11 mouse cellular contexts compared by ENCODE assay signal in the genomic region with DNA sequence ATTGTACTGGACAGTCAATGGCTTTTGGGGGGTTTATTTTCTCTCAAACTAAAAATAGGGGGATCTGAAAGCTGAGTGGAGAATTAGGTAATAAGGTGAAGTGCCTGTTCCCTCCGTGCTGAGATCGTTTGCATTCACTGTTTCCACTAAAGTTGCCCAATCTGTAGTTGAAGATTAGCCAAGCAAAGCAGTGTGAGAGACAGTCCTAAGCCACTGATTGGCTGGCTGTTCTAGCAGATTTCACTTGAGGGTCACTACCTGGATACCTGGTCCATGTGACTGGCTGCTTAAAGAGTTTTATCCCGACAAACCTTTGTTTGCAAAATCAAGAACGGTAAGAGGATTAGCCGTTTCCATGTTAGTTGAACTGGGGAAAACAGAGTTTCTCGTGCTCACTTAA. TPM values are rescaled to one million over a fixed set of nuclear protein-coding genes. Genes with fewer than 3 reads are reported as not detected.
DNase-seq lines count a peak whose midpoint lies in the region; ATAC-seq and TF ChIP-seq lines count a peak whose summit lies in the region.
"Had no signal": no experiment of that assay in that cellular context is flagged by ENCODE, and none has a peak within 500 bp of the region (broad histone marks: within the 10 kb centered on the region; RNA-seq: fewer than 3 reads in every experiment).

No protein-coding gene starts in this region.

- H3K36me3 ChIP-seq in kidney, embryonic 15.5 days: no peaks in the 10 kb centered on the region
- no peaks in the 10 kb centered on the region for H3K36me3 ChIP-seq in lung, embryonic 16.5 days (ENCODE audit: control insufficient read depth, insufficient read depth, low read length)
- no peaks in the 10 kb centered on the region for H3K36me3 ChIP-seq in heart, adult 2 months (ENCODE audit: control insufficient read depth, insufficient read depth, low read length)
- no peaks in the 10 kb centered on the region for H3K36me3 ChIP-seq in midbrain, embryonic 13.5 days
- H3K36me3 ChIP-seq: neural tube, embryonic 13.5 days had no signal

- no peaks in the 10 kb centered on the region for H3K27me3 ChIP-seq in kidney, embryonic 15.5 days
- H3K27me3 ChIP-seq in lung, embryonic 16.5 days (ENCODE audit: control insufficient read depth, insufficient read depth, low read depth, low read length): no peaks in the 10 kb centered on the region
- H3K27me3 ChIP-seq in heart, adult 2 months (ENCODE audit: control insufficient read depth, insufficient read depth, low read length): no peaks in the 10 kb centered on the region
- H3K27me3 ChIP-seq in midbrain, embryonic 13.5 days: no peaks in the 10 kb centered on the region
- H3K27me3 ChIP-seq: neural tube, embryonic 13.5 days had no signal

- H3K4me2 ChIP-seq in kidney, embryonic 15.5 days: peak overlapping the region; percentile 12; the same call in 1 of the 2 replicates
- peak overlapping the region; percentile 19; the same call in 1 of the 2 replicates for H3K4me2 ChIP-seq in lung, embryonic 16.5 days (ENCODE audit: low read depth, low read length)
- no peak overlapping the region for H3K4me2 ChIP-seq in midbrain, embryonic 13.5 days (replicated peaks)
- H3K4me2 ChIP-seq: neural tube, embryonic 13.5 days had no signal

- TF ChIP-seq EP300 in heart, adult 2 months (IDR thresholded peaks at IDR 0.05; ENCODE audit: insufficient read depth, low read depth, low read length): no peak

- peak overlapping the region; percentile 75 for H3K27ac ChIP-seq in kidney, embryonic 15.5 days
- peak overlapping the region; percentile 95 for H3K27ac ChIP-seq in lung, embryonic 16.5 days (ENCODE audit: low read length)
- no peak overlapping the region for H3K27ac ChIP-seq in heart, adult 2 months
- H3K27ac ChIP-seq in midbrain, embryonic 13.5 days: no peak overlapping the region
- H3K27ac ChIP-seq: layer of hippocampus, adult 2 months; neural tube, embryonic 13.5 days had no signal

- no peak for TF ChIP-seq POLR2A in heart, adult 2 months (IDR thresholded peaks at IDR 0.05; ENCODE audit: insufficient read depth, low read depth, low read length)

- intact Hi-C loops in heart, adult 2 months (cut with DNase I): no loop called here

- H3K9ac ChIP-seq in kidney, embryonic 15.5 days: no peak overlapping the region
- peak overlapping the region; percentile 46 for H3K9ac ChIP-seq in lung, embryonic 16.5 days (ENCODE audit: low read length)
- no peak overlapping the region for H3K9ac ChIP-seq in heart, adult 2 months (ENCODE audit: low read depth, low read length)
- H3K9ac ChIP-seq in midbrain, embryonic 13.5 days (replicated peaks): no peak overlapping the region
- H3K9ac ChIP-seq: neural tube, embryonic 13.5 days had no signal

- peak; percentile 79 for ATAC-seq in kidney, embryonic 15.5 days (replicated peaks; ENCODE audit: low FRiP score)
- peak; percentile 92 for ATAC-seq in lung, embryonic 16.5 days (ENCODE audit: low read depth)
- ATAC-seq in midbrain, embryonic 13.5 days: no peak

- no peak overlapping the region for H3K4me3 ChIP-seq in kidney, embryonic 15.5 days (replicated peaks)
- H3K4me3 ChIP-seq in lung, embryonic 16.5 days (ENCODE audit: low read length): no peak overlapping the region
- no peak overlapping the region for H3K4me3 ChIP-seq in heart, adult 2 months
- H3K4me3 ChIP-seq in midbrain, embryonic 13.5 days (replicated peaks): no peak overlapping the region
- H3K4me3 ChIP-seq: layer of hippocampus, adult 2 months; neural tube, embryonic 13.5 days had no signal

- H3K9me3 ChIP-seq in kidney, embryonic 15.5 days (replicated peaks): no peaks in the 10 kb centered on the region
- no peaks in the 10 kb centered on the region for H3K9me3 ChIP-seq in lung, embryonic 16.5 days (ENCODE audit: control insufficient read depth, low read length)
- H3K9me3 ChIP-seq in midbrain, embryonic 13.5 days: no peaks in the 10 kb centered on the region
- H3K9me3 ChIP-seq: neural tube, embryonic 13.5 days had no signal

- no peak for TF ChIP-seq CTCF in heart, adult 2 months (IDR thresholded peaks at IDR 0.05)

- WGBS in kidney, embryonic 15.5 days: 45% methylated on average over 6 of the region's 6 CpGs
- 48% methylated on average over 6 of the region's 6 CpGs for WGBS in lung, embryonic 16.5 days
- WGBS in heart, adult 2 months: 70% methylated on average over 6 of the region's 6 CpGs
- WGBS in midbrain, embryonic 13.5 days: 46% methylated on average over 6 of the region's 6 CpGs

- H3K79me2 ChIP-seq in heart, adult 2 months (replicated peaks; ENCODE audit: control insufficient read depth, insufficient read depth, low read length): no peaks in the 10 kb centered on the region

- peak; percentile 76 to 88 for DNase-seq in lung, adult 18-20 months
- no peak for DNase-seq in lung, postnatal 14 days
- DNase-seq in heart, adult 2 months: no peak
- DNase-seq in layer of hippocampus, postnatal 25 days (ENCODE audit: extremely low spot score in 1 of 2, low spot score in 1 of 2): no peak
- no peak for DNase-seq in ovary, postnatal 14 days (ENCODE audit: low spot score)
- DNase-seq: heart, postnatal 10 days had no signal

- peaks cover 22% of the 10 kb centered on the region for H3K4me1 ChIP-seq in kidney, embryonic 15.5 days
- H3K4me1 ChIP-seq in lung, embryonic 16.5 days (replicated peaks; ENCODE audit: control insufficient read depth, insufficient read depth, low read length): 0 out of 2 replicates have a peak, but pooled peaks cover 3% of the 10 kb centered on the region
- no peaks in the 10 kb centered on the region for H3K4me1 ChIP-seq in heart, adult 2 months (ENCODE audit: control insufficient read depth, insufficient read depth, low read length)
- no peaks in the 10 kb centered on the region for H3K4me1 ChIP-seq in midbrain, embryonic 13.5 days (replicated peaks)
- H3K4me1 ChIP-seq: neural tube, embryonic 13.5 days had no signal

RNA-seq across cellular contexts. Expression of a gene that starts 58.7 kb away (rescaled TPM):
- polyA plus RNA-seq in kidney, embryonic 15.5 days (2015; fragmentation: Nextera tagmentation; extraction: Ambion mirVana): 60.6 and 64.7 TPM in 2 replicates
- polyA plus RNA-seq in lung, embryonic 16.5 days (2015; fragmentation: Nextera tagmentation; extraction: Ambion mirVana): 39.2 and 43.9 TPM in 2 replicates
- 1 to 10 TPM; 1.9 to 3.5 TPM for total RNA-seq in heart, adult 2 months (2021)
- 1.8 and 2.2 TPM in 2 replicates for polyA plus RNA-seq in heart, adult 2 months (2012; rRNA removed)
- total RNA-seq in layer of hippocampus, postnatal 25 days (2021): 1 to 10 TPM; 1.3 TPM
- 1.3 and 2.5 TPM in 2 replicates for polyA plus RNA-seq in midbrain, embryonic 13.5 days (2015; fragmentation: Nextera tagmentation; extraction: Ambion mirVana)

Comparison
In these comparisons a context has a peak if more than half of its experiments do, and no peak if none do; other contexts are left out.
1. DNase-seq: peak in lung, adult 18-20 months (2 of 2); none in lung, postnatal 14 days (single experiment), heart, adult 2 months (0 of 2), layer of hippocampus, postnatal 25 days (0 of 2) and ovary, postnatal 14 days (single experiment).
2. H3K27ac ChIP-seq: peak in kidney, embryonic 15.5 days (single experiment) and lung, embryonic 16.5 days (single experiment); none in heart, adult 2 months (single experiment) and midbrain, embryonic 13.5 days (single experiment).
3. RNA of a gene that starts 58.7 kb away (polyA plus RNA-seq): 60.6 to 64.7 TPM in kidney, embryonic 15.5 days and 39.2 to 43.9 TPM in lung, embryonic 16.5 days; 1.3 to 2.5 TPM in midbrain, embryonic 13.5 days and 1.8 to 2.2 TPM in heart, adult 2 months; every median in the first group is over 10 times any median in the second.